Mouse (Mus musculus): ENCODE measurements around the gene Slc46a2.

GRCm38 (mm10) chr4:59868086-59868485 lies 46.8 kb downstream of the Slc46a2 start:
- TF ChIP-seq GATA1 (IDR thresholded peaks at IDR 0.05; ENCODE audit: low read length) (no peak), TAL1 (IDR thresholded peaks at IDR 0.05; ENCODE audit: low read length) (no peak)

Data from erythroblast, embryonic 14.5 days (primary cell).